Mouse (Mus musculus): Measurements from ENCODE around the gene Spg11.

- TF ChIP-seq TCF12 (IDR thresholded peaks at IDR 0.05; ENCODE audit: insufficient read depth, poor library complexity, severe bottlenecking) (no peak), POLR2A (IDR thresholded peaks at IDR 0.05; ENCODE audit: insufficient read length, low read depth) (no peak), POLR2AphosphoS2 (IDR thresholded peaks at IDR 0.05; ENCODE audit: insufficient read length, low read depth) (no peak)
Observed at GRCm38 (mm10) chr2:122151221-122151620, 33.0 kb upstream of the Spg11 start.
